Mouse (Mus musculus) liver, embryonic 14.5 days (tissue): ENCODE measurements around the gene Ccdc43.
"Not testable (repeated sequence)": the region's sequence is repeated elsewhere in the genome, so short reads cannot be mapped to it uniquely, and the experiment has no call there.

Source experiments
- CTCF ChIP-seq: IDR thresholded peaks from 2 replicates; pipeline ENCODE4 v1.5.1; 2016; ENCODE audit warnings: antibody characterized with exemption, low read depth, control low read depth
- EP300 ChIP-seq: IDR thresholded peaks from 2 replicates; pipeline ENCODE4 v1.6.1; 2016; ENCODE audit warnings: antibody characterized with exemption, low read depth

GRCm38 (mm10) chr11:102702206-102702605 lies 4.6 kb upstream of the Ccdc43 start:
- not testable (repeated sequence) for TF ChIP-seq CTCF, EP300
